Mouse (Mus musculus) heart, adult 11 months (tissue): ENCODE data around the gene Aym1.
"Not testable (repeated sequence)": the region's sequence is repeated elsewhere in the genome, so short reads cannot be mapped to it uniquely, and the experiment has no call there.

Experiments used
- DNase-seq: peaks from one replicate; pipeline ENCODE4 v3.0.0; 2022

Gene Aym1

DNA sequence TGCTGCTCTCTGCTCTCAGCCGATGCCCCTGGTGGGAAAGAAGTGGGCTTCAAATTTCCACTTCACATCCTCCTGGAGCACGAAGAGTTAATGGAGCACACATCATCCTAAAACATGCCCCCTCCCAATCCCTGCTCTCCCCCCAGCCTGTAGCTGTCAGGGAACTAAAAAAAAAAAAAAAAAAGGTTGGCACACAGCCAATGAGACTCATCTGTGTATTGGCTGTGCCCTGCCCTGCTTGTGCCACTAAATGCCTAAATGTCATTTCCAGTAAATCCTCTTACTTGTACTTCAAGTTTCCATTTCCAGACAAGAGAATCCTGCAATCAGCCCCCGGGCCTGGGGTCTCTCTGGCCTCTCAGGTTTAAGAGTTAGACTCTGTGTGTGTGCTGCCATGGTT lies 562 bp downstream of the Aym1 start:
- DNase-seq: no peak

DNA sequence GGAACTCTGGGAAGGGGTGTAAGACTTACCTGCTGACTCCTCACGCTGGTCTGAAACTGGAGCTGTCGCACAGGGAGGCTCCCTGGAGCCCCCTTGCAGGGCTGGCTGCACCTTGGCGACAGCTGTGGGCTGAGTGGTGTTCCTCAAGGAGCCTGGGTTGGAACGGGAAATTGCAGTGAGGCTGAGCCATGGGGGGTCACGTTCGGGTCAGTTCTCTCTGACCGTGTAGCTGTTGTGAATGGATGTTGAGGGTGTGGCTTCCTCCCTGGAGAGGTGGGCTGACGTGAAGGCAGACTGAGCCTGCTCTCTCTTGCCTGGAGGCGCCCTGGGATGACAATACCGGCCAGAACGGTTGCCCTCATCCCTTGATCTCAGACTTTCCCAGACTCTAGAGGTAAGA lies 1.7 kb downstream of the Aym1 start:
- DNase-seq: peak; percentile 93

DNA sequence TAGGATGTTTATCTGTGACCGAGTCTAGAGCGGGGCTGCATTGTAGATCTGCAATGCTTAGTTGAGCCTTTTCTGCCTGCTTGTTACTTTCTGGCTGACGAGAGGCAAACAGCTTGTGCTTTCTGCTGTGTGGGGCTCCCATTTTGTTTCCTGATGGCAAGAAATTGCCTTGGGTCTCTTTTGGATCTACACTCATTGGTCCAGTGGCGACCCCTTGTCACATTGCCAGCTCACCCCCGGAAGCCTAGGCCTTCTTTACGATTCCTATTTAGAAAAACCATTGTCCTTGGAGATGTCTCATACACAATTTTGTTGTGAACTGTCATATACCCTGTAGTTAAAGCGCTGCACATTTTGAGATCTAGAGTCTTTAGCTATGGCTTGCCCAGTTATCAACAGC lies 4.2 kb downstream of the Aym1 start:
- DNase-seq: no peak

DNA sequence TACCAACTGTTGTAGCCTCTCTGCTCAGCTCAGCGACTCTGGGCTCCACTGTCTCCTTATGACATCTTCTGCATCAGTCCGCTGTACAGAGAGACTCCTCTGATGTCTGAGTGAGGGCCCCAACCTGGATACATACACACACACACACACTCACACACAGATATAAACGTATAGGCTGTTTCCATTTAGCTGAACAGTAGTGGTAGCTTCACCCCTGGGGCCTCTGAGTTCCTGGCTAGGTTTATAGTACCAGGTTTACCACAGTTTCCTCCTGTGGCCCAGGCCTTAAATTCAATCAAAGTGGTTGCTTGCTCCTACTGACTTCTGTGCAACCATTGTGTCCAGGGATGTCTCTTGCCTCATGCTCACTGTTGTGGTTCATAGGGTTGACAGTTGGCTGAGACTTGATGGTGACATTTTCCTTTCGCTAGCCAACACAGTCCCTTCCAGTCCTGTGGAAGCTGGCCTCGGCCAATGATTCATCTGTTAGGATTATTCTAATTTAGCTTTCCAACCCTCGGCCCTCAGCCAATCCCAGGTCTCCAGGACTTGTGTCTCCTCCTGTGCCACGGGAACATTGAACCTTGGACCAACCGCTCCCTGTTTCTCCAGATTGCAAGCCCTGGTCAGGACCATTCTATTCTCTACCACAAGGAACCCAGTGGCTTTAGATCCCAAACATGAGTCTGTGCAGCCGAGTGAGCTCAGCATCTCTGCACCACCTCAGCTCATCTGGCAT lies 5.3 kb downstream of the Aym1 start:
- DNase-seq: no peak

DNA sequence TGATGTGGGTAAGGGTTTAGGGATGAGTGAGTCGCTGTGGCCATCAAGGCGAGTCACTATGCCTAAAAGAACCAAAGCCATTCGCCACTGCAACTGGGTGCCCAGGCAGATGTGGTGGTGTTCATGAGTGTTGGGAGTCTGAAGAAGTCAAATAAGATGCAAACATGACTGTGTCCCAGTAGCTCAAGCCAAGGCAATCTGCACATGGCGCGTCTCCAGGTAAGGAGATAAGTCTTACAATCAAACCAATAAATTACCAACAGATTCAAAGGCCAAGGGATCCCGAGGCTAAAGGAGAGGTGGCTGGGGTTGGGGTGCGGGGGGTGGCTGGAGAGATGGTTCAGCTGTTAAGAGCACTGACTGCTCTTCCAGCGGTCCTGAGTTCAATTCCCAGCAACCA lies 6.1 kb downstream of the Aym1 start:
- no peak for DNase-seq

DNA sequence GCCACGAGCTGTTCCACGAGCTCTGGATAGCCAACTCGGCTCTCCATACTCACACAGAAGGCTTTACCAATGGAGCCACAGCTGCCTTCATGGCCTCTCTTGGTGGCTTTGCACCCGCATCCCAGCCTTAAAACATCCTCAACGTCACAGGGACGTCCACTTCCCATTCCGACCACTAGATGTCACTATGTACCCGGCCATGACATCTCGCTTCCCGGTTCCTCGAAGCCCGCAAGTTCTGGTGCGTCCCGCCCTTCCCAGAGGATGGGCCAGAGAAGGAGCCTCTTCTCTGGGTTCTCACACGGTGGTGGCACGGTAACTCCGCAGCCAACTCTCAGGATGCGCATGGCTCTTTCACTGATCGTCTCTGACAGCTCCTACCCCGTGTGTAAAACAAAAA lies 8.8 kb downstream of the Aym1 start:
- DNase-seq: peak; percentile 91

DNA sequence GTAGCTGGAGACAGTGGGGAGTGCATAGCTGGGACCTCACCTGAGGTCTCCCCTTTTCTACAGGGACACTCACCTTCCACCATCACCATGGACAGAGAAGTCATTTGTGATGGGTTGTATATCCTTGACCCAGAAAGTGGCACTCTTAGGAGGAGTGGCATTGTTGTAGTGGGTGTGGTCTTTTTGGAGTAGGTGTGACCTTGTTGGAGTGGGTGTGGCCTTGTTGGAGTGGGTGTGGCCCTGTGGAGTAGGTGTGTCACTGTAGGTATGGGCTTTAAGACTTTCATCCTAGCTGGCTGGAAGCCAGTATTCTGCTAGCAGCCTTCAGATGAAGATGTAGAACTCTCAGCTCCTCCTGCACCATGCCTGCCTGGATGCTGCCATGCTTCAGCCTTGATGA lies 10.6 kb downstream of the Aym1 start:
- not testable (repeated sequence) for DNase-seq

DNA sequence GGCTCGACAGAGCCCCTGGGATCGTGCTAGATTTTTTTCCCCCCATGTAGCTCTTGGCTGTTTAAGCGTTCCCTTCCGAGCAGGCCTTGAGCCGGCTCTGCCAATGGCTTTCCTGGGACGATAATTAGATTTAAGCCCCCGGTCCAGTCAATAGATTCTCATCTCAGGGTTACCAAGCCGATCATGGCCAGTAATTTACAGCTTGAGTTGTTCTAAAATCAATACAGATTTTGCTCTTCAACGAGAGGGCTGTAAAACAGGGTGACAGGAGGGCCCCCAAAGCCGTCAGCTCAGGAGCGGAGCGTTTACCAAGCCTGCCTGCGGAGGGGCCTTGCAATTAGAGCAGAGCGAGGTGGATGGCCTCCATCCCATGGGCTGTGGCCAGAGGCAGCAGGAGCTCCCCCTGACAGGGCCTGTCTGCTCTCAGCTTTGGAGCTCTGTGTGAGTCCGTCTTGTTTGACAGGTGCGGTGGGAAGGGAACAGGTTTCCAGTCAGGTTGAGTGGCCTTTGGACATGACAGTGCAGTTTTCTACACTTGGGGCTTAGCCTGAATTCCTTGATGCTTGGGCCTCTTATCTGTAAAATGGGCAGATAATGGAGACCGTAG lies 12.3 kb downstream of the Aym1 start:
- no peak for DNase-seq

DNA sequence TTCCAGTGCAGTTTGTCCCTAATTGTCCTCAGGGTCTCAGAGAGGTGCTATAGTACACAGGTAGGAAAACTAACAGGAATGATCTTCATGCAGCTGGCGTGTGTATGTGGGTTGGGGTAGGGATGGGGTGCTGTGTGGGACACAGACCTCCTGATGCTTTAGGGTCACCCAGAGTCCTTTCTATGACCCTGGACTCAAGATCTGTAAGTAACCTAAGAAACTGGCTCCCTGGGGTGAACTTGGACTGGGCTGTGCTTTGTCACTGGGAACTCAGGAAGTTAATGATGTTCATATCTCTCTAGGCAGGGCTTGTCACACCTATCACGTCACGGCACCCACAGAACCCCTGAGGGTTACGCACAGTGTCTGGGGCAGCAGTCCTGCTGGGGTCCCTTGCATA lies 15.4 kb downstream of the Aym1 start:
- no peak for DNase-seq

DNA sequence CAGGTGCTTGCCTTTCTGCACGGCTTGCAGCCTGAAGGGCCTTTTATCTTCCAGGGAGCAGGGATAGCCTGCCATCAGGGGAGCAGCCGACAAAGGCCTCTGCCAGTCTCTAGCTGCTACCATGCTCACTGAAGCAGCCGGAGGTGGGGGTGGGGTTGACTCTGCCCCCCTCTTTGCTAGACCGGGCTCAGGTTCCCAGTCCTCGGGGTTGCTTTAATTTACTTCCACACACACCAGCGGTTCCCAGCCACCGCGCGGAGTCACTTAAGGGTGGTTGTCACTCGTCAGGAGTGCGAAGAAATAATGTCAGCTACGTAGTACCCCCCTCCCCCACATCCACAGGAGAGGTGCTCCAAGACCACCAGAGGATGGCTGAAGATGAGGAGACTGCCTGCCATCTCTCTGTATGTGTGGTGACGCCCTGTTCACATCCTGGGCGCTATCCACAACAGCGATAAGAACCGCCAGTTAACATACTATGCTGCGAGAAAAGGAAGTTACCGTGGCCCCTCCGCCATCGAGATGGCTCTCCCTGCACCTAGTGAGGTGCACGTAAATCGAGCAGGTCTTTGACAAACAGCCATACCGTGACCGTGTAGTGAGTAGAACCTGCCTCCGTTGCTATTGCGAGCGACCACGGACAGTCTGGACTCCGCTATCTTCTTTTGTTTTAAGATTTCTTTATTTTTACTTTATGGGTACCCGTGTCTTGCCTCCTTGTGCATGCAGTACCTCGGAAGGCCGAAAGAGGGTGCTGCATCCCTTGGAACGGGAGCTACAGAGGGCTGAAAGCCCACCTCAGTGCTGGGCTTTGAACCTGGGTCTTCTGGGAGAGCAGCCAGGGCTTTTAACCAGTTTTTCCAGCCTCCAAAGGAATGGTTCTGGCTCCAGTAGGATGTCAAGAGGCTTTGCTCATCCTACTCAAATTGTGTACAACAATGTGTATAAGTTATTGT lies 16.2 kb downstream of the Aym1 start:
- DNase-seq: no peak

DNA sequence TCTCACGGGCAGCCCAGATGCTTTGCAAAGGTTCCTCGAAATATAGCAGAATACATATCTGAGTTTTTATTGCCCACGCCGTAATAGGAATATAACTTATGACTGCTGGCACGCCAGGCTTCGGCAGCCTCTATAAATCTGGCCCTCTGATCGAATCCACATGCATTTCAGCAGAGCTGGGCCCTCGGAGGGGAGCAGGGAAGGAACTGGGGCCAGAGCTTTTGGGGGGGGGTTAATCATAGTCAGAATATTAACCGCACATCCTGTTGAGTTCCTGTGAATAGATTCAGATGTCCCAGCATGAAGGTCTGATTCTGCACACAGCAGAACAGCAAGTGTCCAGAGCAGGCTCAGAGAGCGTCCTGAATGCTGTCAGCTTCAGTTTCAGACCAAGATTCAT lies 17.2 kb downstream of the Aym1 start:
- DNase-seq: no peak

DNA sequence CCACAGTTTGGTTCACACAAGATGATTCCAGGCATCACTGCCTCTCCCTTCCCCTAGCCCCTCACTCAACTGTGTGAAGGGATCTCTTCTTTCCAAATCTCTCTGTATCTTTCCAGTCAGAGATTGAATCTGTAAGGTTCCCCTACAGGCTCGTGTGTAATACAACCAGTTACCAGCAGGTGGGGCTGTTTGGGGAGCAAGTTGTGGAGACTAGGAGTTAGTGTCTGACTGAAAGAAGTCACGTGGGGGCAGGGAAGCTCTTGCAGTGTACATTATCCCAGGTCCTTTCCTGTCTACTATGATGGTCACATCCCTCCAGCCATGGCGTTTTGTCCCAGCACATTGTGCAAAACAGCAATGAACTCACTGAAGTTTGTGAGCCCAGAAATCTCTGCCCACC lies 18.7 kb downstream of the Aym1 start:
- no peak for DNase-seq

DNA sequence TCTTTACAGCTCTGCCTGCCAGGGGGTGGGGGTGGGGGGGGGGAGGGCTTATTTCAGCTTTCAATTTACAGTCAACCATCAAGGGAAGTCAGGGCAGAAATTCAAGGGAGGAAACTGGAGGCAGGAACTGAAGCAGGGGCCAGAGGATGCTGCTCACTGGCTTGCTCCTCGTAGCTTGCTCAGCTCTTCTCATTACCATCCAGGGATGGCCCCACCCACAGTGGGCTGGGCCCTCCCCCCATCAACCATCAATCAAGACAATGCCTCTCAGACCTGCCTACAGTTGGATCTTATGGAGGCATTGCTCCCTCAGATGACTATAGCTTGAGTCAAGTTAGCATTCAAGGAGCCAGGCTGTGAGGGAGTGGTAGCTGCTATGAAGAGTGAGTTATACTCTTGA lies 19.2 kb downstream of the Aym1 start:
- DNase-seq: no peak

DNA sequence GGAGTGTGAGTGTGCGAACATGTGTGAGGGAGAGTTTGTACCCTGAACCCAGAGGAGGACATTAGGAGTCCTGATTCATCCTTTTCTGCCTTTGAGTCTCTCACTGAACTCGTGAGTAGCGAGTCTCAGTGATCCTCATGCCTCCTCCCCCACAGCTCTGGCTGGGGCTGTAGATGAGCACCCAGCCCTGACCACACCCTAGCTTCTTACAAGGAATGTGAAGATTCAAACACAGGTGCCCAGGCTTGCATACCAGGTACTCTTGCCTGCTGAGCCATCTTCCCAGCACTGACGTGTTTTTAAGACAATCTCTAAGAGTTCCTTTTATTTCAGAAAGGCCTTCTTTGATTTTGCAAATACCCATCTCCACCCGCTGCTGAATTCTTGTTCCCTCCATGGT lies 22.3 kb downstream of the Aym1 start:
- no peak for DNase-seq

DNA sequence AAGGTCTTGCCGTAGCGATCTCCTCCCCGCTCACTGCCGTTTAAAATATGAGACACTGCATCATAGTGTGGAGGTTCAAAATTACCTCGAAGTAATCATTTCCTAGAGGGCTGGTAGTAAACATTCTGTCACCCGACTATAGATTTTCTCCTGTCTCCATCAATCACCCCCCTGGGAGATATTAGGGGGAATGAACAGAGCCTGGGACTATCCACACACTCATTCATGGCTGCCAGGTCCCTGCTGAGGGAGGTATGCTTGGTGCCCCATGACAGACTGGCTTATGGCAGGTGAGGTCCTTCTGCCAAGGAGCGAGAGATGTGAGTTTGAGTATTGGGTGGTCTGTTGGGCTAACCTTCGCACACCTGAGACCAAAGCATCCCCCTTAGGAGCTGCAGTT lies 23.5 kb downstream of the Aym1 start:
- DNase-seq: no peak

DNA sequence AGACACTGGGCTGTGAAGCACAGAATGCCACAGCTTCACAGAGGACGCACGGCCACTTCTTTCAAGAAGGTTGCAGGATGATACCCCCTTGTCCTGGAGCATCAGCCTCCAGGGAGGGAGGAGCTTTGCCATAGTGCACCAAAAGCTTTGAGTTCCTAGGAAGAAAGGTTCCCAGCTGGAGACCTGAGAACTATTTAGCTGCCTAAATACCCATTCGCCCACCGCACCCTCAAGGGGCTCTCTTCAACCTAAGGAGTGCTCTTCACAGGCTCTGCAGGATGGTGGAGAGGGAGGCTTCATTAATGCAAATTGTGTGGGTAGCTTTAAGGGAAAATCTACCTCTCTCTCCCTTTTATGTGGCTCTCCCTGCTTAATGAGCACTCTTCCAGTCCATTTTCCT lies 25.5 kb downstream of the Aym1 start:
- DNase-seq: no peak

DNA sequence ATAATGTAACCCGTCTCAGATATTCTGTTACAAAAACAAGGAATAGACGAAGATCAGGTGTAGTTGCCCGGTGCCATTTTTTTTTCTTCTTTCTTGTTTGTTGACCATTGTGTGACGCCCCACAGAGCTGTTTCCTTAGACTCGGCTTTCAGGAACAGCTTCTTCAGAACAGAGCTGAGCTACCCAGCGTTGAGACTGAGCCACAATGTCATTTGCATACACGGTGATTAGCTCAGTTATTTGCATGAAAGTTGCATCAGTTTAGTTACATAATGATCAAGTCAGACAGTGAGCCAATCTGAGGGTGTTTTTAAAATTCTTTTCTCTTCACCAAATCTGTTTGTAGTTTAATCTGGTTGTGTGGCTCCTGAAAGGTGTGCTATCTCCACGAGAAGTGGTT lies 36.7 kb downstream of the Aym1 start:
- DNase-seq: no peak

DNA sequence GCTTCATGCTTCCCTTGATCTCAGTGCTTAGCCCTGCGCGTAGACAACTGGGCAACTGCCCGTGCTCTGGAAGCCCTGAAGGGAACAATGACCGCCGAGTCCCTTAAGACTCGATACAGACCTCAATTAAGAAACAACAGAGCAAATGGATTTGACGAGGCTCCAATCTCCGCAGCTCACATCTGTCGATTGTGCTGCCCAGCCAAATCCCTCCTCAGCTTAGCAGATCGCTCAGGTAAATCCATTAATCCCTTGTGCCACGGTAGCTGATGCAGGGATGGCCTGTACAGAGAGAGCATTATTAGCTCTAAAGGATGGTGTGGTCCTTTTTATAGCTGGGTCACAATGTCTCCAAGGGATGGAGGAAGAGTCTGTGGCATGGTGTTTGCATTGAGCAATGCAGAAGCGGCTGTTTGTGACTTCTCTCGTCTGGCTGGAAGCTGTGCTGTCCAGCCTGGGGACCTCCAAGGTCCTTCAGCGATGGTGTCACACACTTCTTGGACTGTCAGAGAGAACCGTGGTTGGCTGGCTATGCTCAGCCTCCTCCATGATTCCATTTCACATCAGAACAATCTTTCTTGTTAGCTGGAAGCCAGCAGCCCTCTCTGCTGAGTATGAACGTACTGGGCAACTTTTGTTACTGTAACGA lies 39.3 kb downstream of the Aym1 start:
- DNase-seq: no peak

DNA sequence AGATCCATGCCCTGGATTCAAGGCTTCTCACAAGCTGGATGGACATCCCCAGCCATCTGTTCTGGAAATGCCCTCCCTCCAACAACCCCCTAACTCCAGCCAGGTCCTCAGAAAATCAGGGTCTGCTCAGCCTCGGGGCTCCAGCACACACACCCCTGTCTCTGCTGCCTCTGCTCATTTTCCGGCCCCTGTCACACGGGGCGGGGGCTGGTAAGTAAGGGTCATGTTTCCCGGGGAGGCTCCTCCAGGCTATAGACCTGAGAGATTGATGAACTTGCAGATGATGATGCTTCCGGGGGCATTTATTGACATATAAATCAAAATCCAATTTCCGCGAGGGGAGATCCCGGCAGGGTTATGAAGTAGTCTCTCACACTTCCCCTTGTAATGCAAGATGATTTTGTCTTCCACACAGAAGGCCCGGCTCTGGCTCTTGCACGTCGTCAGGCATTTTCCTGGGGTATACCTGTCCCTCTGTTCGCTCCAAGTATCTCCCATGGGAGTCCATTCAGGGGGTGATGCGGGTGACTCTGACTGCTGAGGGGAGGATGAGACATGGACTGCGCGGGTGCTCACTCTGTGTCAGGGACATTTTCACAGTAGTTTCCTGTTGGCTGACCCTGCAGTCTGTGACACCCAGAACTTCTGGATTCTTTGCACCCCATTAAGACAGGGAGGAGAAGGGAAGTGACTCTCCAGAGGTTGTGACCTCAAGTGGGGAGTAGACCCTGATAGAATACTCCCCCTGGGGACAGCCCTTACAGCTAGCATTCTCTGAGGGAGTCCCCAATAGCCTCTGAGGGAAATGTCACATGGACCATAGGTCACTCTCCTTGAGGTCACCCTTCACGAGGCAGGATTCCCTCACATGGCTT lies 40.6 kb downstream of the Aym1 start:
- DNase-seq: no peak

DNA sequence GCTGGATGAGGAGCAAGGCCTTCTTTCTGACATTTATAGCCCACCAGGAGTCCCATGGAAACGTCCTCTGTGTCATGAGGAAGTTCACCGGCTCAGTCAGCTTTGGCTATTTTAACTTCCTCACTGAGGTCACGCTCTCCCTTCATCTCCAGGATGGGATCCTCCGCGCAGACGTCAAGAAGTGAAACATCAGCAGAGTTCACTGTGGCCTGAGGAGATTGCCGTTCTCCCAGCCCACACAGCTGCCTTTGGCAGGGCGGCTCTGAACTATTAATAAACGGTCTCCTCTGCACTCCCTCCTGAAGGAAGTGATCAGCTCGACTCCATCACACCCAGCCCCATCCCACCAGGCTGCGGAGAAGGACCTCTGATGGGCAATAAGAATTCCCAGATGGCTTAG lies 45.6 kb downstream of the Aym1 start:
- DNase-seq: peak; percentile 98

DNA sequence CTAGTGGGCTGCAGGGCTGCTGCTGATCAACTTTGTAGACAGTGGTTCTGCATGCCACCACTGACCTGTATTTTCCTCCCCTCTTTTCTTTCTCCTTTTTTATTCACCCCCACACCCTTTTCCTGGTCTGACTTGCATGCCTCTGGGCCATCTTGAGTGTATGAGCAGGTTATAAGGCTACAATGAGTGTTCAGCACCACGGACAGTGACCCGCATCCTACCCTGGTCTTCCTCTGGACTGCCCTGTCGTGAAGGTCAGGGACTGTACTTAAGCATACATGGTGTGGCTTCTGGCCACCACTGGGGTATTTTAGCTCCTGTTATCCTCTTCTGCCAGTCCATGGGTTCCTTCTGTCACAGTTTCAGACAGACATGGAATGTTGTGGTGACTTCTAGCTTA lies 50.3 kb downstream of the Aym1 start:
- no peak for DNase-seq
